Mouse (Mus musculus) C2C12 (cell line): ENCODE measurements around the gene Mylip.

Experiments used
- CEBPB ChIP-seq: IDR thresholded peaks from one replicate; pipeline ENCODE4 v1.6.1; 2011; ENCODE audit warnings: low read depth, mild to moderate bottlenecking, control low read depth, moderate library complexity
- CTCF ChIP-seq: IDR thresholded peaks from one replicate; pipeline ENCODE4 v1.5.1; 2011; ENCODE audit not compliant: control insufficient read depth, insufficient read depth, insufficient read length
- MAX ChIP-seq: IDR thresholded peaks from one replicate; pipeline ENCODE4 v1.6.1; 2011; ENCODE audit warnings: mild to moderate bottlenecking, control low read depth
- MYOD1 ChIP-seq: IDR thresholded peaks from one replicate; pipeline ENCODE4 v1.6.1; 2011; ENCODE audit warnings: low read depth; ENCODE audit not compliant: control insufficient read depth, insufficient read length
- MYOG ChIP-seq: IDR thresholded peaks from one replicate; pipeline ENCODE4 v1.6.1; 2011; ENCODE audit not compliant: control insufficient read depth, insufficient read length; ENCODE audit errors: extremely low read depth

- TF ChIP-seq CEBPB (no peak), CTCF (no peak), MAX (no peak), MYOD1 (no peak), MYOG (no peak)
Measured at GRCm38 (mm10) chr13:45354824-45355223, 34.7 kb upstream of the Mylip start.
